19 mouse cellular contexts compared by ENCODE assay signal in genomic region chr12:11887291-11887690, GRCm38 (mm10).
"Had no signal": no experiment of that assay in that cellular context is flagged by ENCODE, and none has a peak within 500 bp of the region (broad histone marks: within the 10 kb centered on the region; RNA-seq: fewer than 3 reads in every experiment).

No protein-coding gene starts in this region.

- H3K4me2 ChIP-seq: limb, embryonic 12.5 days; limb, embryonic 15.5 days; liver, embryonic 11.5 days; lung, embryonic 15.5 days; midbrain, embryonic 12.5 days; midbrain, embryonic 15.5 days; neural tube, embryonic 12.5 days; neural tube, embryonic 15.5 days had no signal

- H3K4me1 ChIP-seq: limb, embryonic 12.5 days; limb, embryonic 15.5 days; lung, embryonic 15.5 days; midbrain, embryonic 12.5 days; midbrain, embryonic 15.5 days; neural tube, embryonic 12.5 days; neural tube, embryonic 15.5 days had no signal

- H3K27ac ChIP-seq: kidney, postnatal 0 days; limb, embryonic 12.5 days; limb, embryonic 15.5 days; liver, embryonic 14.5 days; lung, embryonic 15.5 days; midbrain, embryonic 12.5 days; midbrain, embryonic 15.5 days; neural tube, embryonic 12.5 days; neural tube, embryonic 15.5 days had no signal

- ATAC-seq: liver, postnatal 0 days; midbrain, embryonic 15.5 days had no signal

- H3K36me3 ChIP-seq: limb, embryonic 12.5 days; limb, embryonic 15.5 days; lung, embryonic 15.5 days; midbrain, embryonic 12.5 days; midbrain, embryonic 15.5 days; neural tube, embryonic 12.5 days; neural tube, embryonic 15.5 days had no signal

- H3K9ac ChIP-seq: limb, embryonic 12.5 days; limb, embryonic 15.5 days; liver, embryonic 14.5 days; liver, postnatal 0 days; lung, embryonic 15.5 days; midbrain, embryonic 12.5 days; midbrain, embryonic 15.5 days; neural tube, embryonic 12.5 days; neural tube, embryonic 15.5 days had no signal

- H3K9me3 ChIP-seq: limb, embryonic 15.5 days; lung, embryonic 15.5 days; midbrain, embryonic 12.5 days; midbrain, embryonic 15.5 days; neural tube, embryonic 12.5 days; neural tube, embryonic 15.5 days had no signal

- H3K4me3 ChIP-seq: limb, embryonic 12.5 days; limb, embryonic 15.5 days; lung, embryonic 15.5 days; midbrain, embryonic 12.5 days; midbrain, embryonic 15.5 days; neural tube, embryonic 12.5 days; neural tube, embryonic 15.5 days had no signal

- H3K27me3 ChIP-seq: limb, embryonic 12.5 days; limb, embryonic 15.5 days; lung, embryonic 15.5 days; midbrain, embryonic 12.5 days; midbrain, embryonic 15.5 days; neural tube, embryonic 12.5 days; neural tube, embryonic 15.5 days had no signal

- DNase-seq: kidney, adult 2 months; kidney, postnatal 25 days; layer of hippocampus, postnatal 36 days; left cerebral cortex, postnatal 4 days; liver, postnatal 0 days; lung, postnatal 10 days; lung, postnatal 4 days; thymus, adult 18-20 months; thymus, postnatal 36 days had no signal
